Mouse (Mus musculus): ENCODE data around the gene Inca1. TPM values are rescaled to one million over a fixed set of nuclear protein-coding genes. Genes with fewer than 3 reads are reported as not detected.
A peak's percentile ranks its signal among the peaks of the same experiment; 100 is the strongest.

Inca1 gene
- polyA plus RNA-seq, 1 experiment from 2014 or later: 2.5 TPM

- DNase-seq (ENCODE audit: low read depth, low spot score) (no peak), ATAC-seq (peak; percentile 21)
- POLR2A ChIA-PET: interaction anchor here (1.5 to 2.2 kb wide), 4 partner anchors 13 to 40 kb away, joined by 7 to 11 read pairs (median 8); partner anchors contain the start of genes Inca1, Kif1c, Rnf167 and Slc25a11
- in situ Hi-C loops (cut with MboI; ENCODE audit: low pct_unique_long_range_greater_than_20kb): loop anchor here (5.0 kb wide), 1 partner anchor 65 kb away; no protein-coding TSS in a partner anchor
- no peak for TF ChIP-seq CTCF (IDR thresholded peaks at IDR 0.05)
- H3K27me3 ChIP-seq: no peaks in the 10 kb centered on the region
- CTCF ChIA-PET: interaction anchor here (1.2 to 1.5 kb wide), 2 partner anchors 12 to 18 kb away, joined by 4 to 7 read pairs; partner anchors contain the start of gene Spag7
Observed at GRCm38 (mm10) chr11:70686901-70687566, 12.9 kb downstream of the Inca1 start.

GRCm38 (mm10) chr11:70683640-70684039, 16.3 kb downstream of the Inca1 start:
- ATAC-seq: no peak

GRCm38 (mm10) chr11:70681897-70682581, 17.9 kb downstream of the Inca1 start:
- in situ Hi-C loops (cut with MboI; ENCODE audit: low pct_unique_long_range_greater_than_20kb): no loop called here
- DNase-seq (ENCODE audit: low read depth, low spot score): no peak
- no peak for TF ChIP-seq CTCF (IDR thresholded peaks at IDR 0.05)
- no peaks in the 10 kb centered on the region for H3K27me3 ChIP-seq
- CTCF ChIA-PET: interaction anchor here (0.7 to 2.0 kb wide), 5 partner anchors 8 to 96 kb away, joined by 3 to 5 read pairs (median 4); no protein-coding TSS in a partner anchor
- POLR2A ChIA-PET: interaction anchor here (0.7 to 2.2 kb wide), 2 partner anchors 10 to 14 kb away, joined by 4 to 6 read pairs; no protein-coding TSS in a partner anchor
- no peak for ATAC-seq

More at GRCm38 (mm10) chr11:70683640-70684039, 16.3 kb downstream of the Inca1 start:
- TF ChIP-seq CTCF (IDR thresholded peaks at IDR 0.05): no peak
- H3K27me3 ChIP-seq: no peaks in the 10 kb centered on the region
- DNase-seq (ENCODE audit: low read depth, low spot score): no peak
- POLR2A ChIA-PET: interaction anchor here (1.5 kb wide), 1 partner anchor 93 kb away, joined by 4 read pairs; no protein-coding TSS in a partner anchor
- in situ Hi-C loops (cut with MboI; ENCODE audit: low pct_unique_long_range_greater_than_20kb): no loop called here
- CTCF ChIA-PET: no interaction called here

GRCm38 (mm10) chr11:70681170-70681569, 18.8 kb downstream of the Inca1 start:
- no peak for DNase-seq (ENCODE audit: low read depth, low spot score)
- no peak for TF ChIP-seq CTCF (IDR thresholded peaks at IDR 0.05)
- no peak for ATAC-seq
- POLR2A ChIA-PET: interaction anchor here (0.6 to 2.2 kb wide), 2 partner anchors 9 to 35 kb away, joined by 3 to 6 read pairs; no protein-coding TSS in a partner anchor
- CTCF ChIA-PET: interaction anchor here (1.2 to 2.0 kb wide), 2 partner anchors 10 to 97 kb away, joined by 4 to 5 read pairs; no protein-coding TSS in a partner anchor
- no peaks in the 10 kb centered on the region for H3K27me3 ChIP-seq
- in situ Hi-C loops (cut with MboI; ENCODE audit: low pct_unique_long_range_greater_than_20kb): no loop called here

DNA sequence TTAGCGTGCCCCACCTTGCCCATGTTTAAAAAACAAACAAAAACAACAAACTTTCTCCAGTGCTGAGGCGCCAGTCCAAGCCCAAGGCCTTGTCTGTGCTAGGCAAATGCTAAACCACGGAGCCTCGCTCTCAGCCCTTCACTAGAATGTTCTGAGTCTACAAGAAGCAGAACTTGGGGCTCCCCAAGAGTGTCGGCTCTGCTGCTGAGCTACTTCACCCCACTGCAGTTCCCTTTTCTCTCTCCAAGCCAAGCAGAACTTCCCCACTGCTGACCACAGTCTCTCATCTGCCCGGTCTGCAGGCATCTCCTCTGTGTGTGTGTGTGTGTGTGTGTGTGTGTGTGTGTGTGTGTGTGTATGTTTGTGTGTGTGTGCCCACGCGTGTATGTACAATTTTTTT, 20.1 kb downstream of the Inca1 start:
- in situ Hi-C loops (cut with MboI; ENCODE audit: low pct_unique_long_range_greater_than_20kb): no loop called here
- DNase-seq (ENCODE audit: low read depth, low spot score) (no peak), ATAC-seq (no peak)
- POLR2A ChIA-PET: interaction anchor here (0.9 kb wide), 1 partner anchor 10 kb away, joined by 3 read pairs; no protein-coding TSS in a partner anchor
- H3K27me3 ChIP-seq: no peaks in the 10 kb centered on the region
- CTCF ChIA-PET: no interaction called here
- no peak for TF ChIP-seq CTCF (IDR thresholded peaks at IDR 0.05)

GRCm38 (mm10) chr11:70679361-70679760, 20.6 kb downstream of the Inca1 start:
- ChIA-PET POLR2A (no interaction called here), CTCF (no interaction called here)
- in situ Hi-C loops (cut with MboI; ENCODE audit: low pct_unique_long_range_greater_than_20kb): no loop called here
- H3K27me3 ChIP-seq: no peaks in the 10 kb centered on the region
- DNase-seq (ENCODE audit: low read depth, low spot score): no peak
- TF ChIP-seq CTCF (IDR thresholded peaks at IDR 0.05): no peak
- ATAC-seq: no peak

DNA sequence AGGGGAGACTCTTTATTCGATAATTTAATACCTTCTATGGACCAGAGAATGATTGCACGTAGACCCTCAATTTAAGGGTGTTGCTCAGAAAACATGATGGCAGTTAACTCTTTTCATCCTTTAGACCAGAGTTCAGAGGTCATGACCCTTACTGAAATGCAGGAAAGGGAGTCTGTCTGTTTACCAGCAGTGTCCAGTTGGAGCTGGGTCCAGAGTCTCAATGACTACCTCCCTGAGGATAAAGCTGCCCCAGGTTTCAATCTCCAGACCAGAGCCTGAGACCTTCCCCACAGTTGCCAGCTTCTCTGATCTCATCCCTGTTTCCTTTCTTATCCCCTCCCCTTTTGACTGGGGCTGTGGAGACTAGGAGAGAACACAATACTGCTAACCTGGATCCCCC, 21.4 kb downstream of the Inca1 start:
- DNase-seq (ENCODE audit: low read depth, low spot score): no peak
- ChIA-PET POLR2A (no interaction called here), CTCF (interaction anchor here (1.5 to 2.4 kb wide), 2 partner anchors 10 kb away, joined by 3 to 7 read pairs; partner anchors contain the start of genes Camta2 and Spag7)
- TF ChIP-seq CTCF (IDR thresholded peaks at IDR 0.05): no peak
- ATAC-seq: no peak
- H3K27me3 ChIP-seq: no peaks in the 10 kb centered on the region
- in situ Hi-C loops (cut with MboI; ENCODE audit: low pct_unique_long_range_greater_than_20kb): no loop called here

DNA sequence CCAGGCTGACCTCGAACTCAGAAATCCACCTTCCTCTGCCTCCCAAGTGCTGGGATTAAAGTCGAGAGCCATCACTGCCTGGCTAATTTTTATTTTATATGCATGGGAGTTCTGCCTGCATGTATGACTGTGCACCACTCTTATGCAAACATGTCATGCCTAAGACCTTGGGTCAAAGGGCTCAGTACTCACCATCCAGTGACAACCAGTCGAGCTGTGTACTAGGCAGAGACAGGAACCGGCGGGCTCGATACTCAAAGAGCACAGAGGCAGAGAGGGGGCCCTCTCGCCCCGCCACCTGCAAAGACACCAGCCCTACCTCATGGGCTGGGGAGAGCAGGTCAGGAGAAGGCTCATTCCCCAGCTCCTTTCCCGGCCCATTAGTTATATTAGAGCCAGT, 21.9 kb downstream of the Inca1 start:
- no peak for DNase-seq (ENCODE audit: low read depth, low spot score)
- in situ Hi-C loops (cut with MboI; ENCODE audit: low pct_unique_long_range_greater_than_20kb): no loop called here
- ChIA-PET POLR2A (no interaction called here), CTCF (interaction anchor here (1.5 to 2.4 kb wide), 2 partner anchors 9 to 10 kb away, joined by 3 to 7 read pairs; partner anchors contain the start of genes Camta2 and Spag7)
- TF ChIP-seq CTCF (IDR thresholded peaks at IDR 0.05): no peak
- no peaks in the 10 kb centered on the region for H3K27me3 ChIP-seq
- ATAC-seq: no peak

GRCm38 (mm10) chr11:70674501-70674900, 25.5 kb downstream of the Inca1 start:
- no peaks in the 10 kb centered on the region for H3K27me3 ChIP-seq
- no peak for DNase-seq (ENCODE audit: low read depth, low spot score)
- no peak for ATAC-seq
- in situ Hi-C loops (cut with MboI; ENCODE audit: low pct_unique_long_range_greater_than_20kb): no loop called here
- POLR2A ChIA-PET: no interaction called here
- no peak for TF ChIP-seq CTCF (IDR thresholded peaks at IDR 0.05)
- CTCF ChIA-PET: no interaction called here

- DNase-seq (ENCODE audit: low read depth, low spot score) (no peak), ATAC-seq (no peak)
- no peaks in the 10 kb centered on the region for H3K27me3 ChIP-seq
- no peak for TF ChIP-seq CTCF (IDR thresholded peaks at IDR 0.05)
- ChIA-PET CTCF (interaction anchor here (1.1 kb wide), 1 partner anchor 8 kb away, joined by 3 read pairs; no protein-coding TSS in a partner anchor), POLR2A (no interaction called here)
- in situ Hi-C loops (cut with MboI; ENCODE audit: low pct_unique_long_range_greater_than_20kb): no loop called here
Observed at GRCm38 (mm10) chr11:70674014-70674413, 25.9 kb downstream of the Inca1 start.

Measured in Patski (cell line).